Mouse (Mus musculus) CH12.LX (cell line): ENCODE results near the gene Lrrc57. TPM values are rescaled to one million over a fixed set of nuclear protein-coding genes. Genes with fewer than 3 reads are reported as not detected.
A peak's percentile ranks its signal among the peaks of the same experiment; 100 is the strongest.

Experiments used
- DNase-seq: peaks from one replicate; pipeline ENCODE4 v3.0.0-alpha.2; 2013; ENCODE audit errors: extremely low read depth
- H3K27ac ChIP-seq: 2 replicates; pipeline ENCODE4 v1.5.1; 2012; ENCODE audit warnings: low read depth, mild to moderate bottlenecking, control low read depth, moderate library complexity; ENCODE audit not compliant: insufficient read depth
- H3K27me3 ChIP-seq: replicated peaks from 2 replicates; pipeline ENCODE3; 2012; ENCODE audit warnings: inconsistent platforms
- H3K36me3 ChIP-seq, 2 experiments: replicated peaks in 1 of 2; 2 replicates each; pipeline versions ENCODE3 to v1.6.1; 2012; ENCODE audit warnings: inconsistent platforms in 1 of 2, low read length in 1 of 2, mild to moderate bottlenecking in 1 of 2, mixed read lengths in 1 of 2, moderate library complexity in 1 of 2; ENCODE audit not compliant: control insufficient read depth in 1 of 2, insufficient read depth in 1 of 2
- H3K4me1 ChIP-seq, 2 experiments: 2 replicates each; pipeline ENCODE4 v1.6.1; 2012; ENCODE audit warnings: inconsistent platforms in 1 of 2, moderate library complexity in 1 of 2; ENCODE audit not compliant: insufficient read depth in 2 of 2, control insufficient read depth in 1 of 2
- H3K4me2 ChIP-seq: 2 replicates; pipeline ENCODE4 v1.6.1; 2012; ENCODE audit warnings: low read depth, mild to moderate bottlenecking, control low read depth; ENCODE audit not compliant: poor library complexity, insufficient read depth, severe bottlenecking
- H3K4me3 ChIP-seq, 3 experiments: fragments of 150-350 bp in 1 of 3; sonication (generic) in 1 of 3; replicated peaks in 1 of 3; 2 replicates each; pipeline versions ENCODE3 to v1.5.1; 2011 to 2012; ENCODE audit warnings: low read depth in 2 of 3, low read length in 2 of 3, mild to moderate bottlenecking in 2 of 3, moderate library complexity in 2 of 3, control low read depth in 1 of 3, improper control_type of control experiment in 1 of 3, inconsistent platforms in 1 of 3, mixed read lengths in 1 of 3; ENCODE audit not compliant: poor library complexity in 1 of 3
- H3K79me2 ChIP-seq: replicated peaks from 2 replicates; pipeline ENCODE4 v1.6.1; 2012; ENCODE audit warnings: mild to moderate bottlenecking, moderate library complexity; ENCODE audit not compliant: control insufficient read depth, poor library complexity, insufficient read depth, severe bottlenecking; ENCODE audit errors: extremely low read depth
- H3K9ac ChIP-seq: 2 replicates; pipeline ENCODE4 v1.6.1; 2012; ENCODE audit warnings: low read depth, mild to moderate bottlenecking, control low read depth, moderate library complexity; ENCODE audit not compliant: insufficient read depth
- H3K9me3 ChIP-seq: replicated peaks from 2 replicates; pipeline ENCODE3; 2012; ENCODE audit warnings: low read length, inconsistent platforms, mixed read lengths
- BHLHE40 ChIP-seq: IDR thresholded peaks from 2 replicates; pipeline ENCODE4 v1.6.1; 2011; ENCODE audit warnings: mild to moderate bottlenecking, low read depth, low read length, improper control_type of control experiment
- CHD1 ChIP-seq: IDR thresholded peaks from 2 replicates; pipeline ENCODE4 v1.6.1; 2012; ENCODE audit warnings: low read depth, low read length, improper control_type of control experiment, inconsistent platforms
- CHD2 ChIP-seq: IDR thresholded peaks from 2 replicates; pipeline ENCODE4 v1.6.1; 2011; ENCODE audit warnings: low read length, improper control_type of control experiment
- CTCF ChIP-seq, 2 experiments: IDR thresholded peaks in 1 of 2; conservative IDR thresholded peaks in 1 of 2; 2 replicates each; pipeline ENCODE4 v1.5.1; 2011 to 2012; ENCODE audit warnings: low read depth in 2 of 2, low read length in 2 of 2, improper control_type of control experiment in 1 of 2, inconsistent platforms in 1 of 2, mild to moderate bottlenecking in 1 of 2, moderate library complexity in 1 of 2
- E2F4 ChIP-seq: IDR thresholded peaks from 2 replicates; pipeline ENCODE4 v1.6.1; 2011; ENCODE audit warnings: low read depth, low read length, improper control_type of control experiment; ENCODE audit not compliant: insufficient replicate concordance
- ELF1 ChIP-seq: IDR thresholded peaks from 2 replicates; pipeline ENCODE4 v1.6.1; 2014; ENCODE audit warnings: low read depth, mild to moderate bottlenecking, inconsistent platforms, low read length, improper control_type of control experiment
- EP300 ChIP-seq: IDR thresholded peaks from 2 replicates; pipeline ENCODE4 v1.6.1; 2011; ENCODE audit warnings: low read length, improper control_type of control experiment
- ETS1 ChIP-seq: conservative IDR thresholded peaks from 2 replicates; pipeline ENCODE4 v1.6.1; 2012; ENCODE audit warnings: low read depth, mild to moderate bottlenecking, inconsistent platforms, low read length, improper control_type of control experiment, moderate library complexity
- GABPA ChIP-seq: IDR thresholded peaks from 2 replicates; pipeline ENCODE4 v1.6.1; 2012; ENCODE audit warnings: low read depth, low read length, improper control_type of control experiment, inconsistent platforms; ENCODE audit not compliant: insufficient replicate concordance
- HCFC1 ChIP-seq: IDR thresholded peaks from 2 replicates; pipeline ENCODE4 v1.6.1; 2012; ENCODE audit warnings: low read depth, mild to moderate bottlenecking, inconsistent platforms, low read length, improper control_type of control experiment
- IRF4 ChIP-seq: IDR thresholded peaks from 2 replicates; pipeline ENCODE4 v1.6.1; 2014; ENCODE audit warnings: low read depth, mild to moderate bottlenecking, inconsistent platforms, low read length, improper control_type of control experiment
- JUN ChIP-seq: IDR thresholded peaks from 2 replicates; pipeline ENCODE4 v1.6.1; 2011; ENCODE audit warnings: low read depth, mild to moderate bottlenecking, low read length, improper control_type of control experiment, moderate library complexity; ENCODE audit not compliant: insufficient read depth
- JUND ChIP-seq: conservative IDR thresholded peaks from 2 replicates; pipeline ENCODE4 v1.6.1; 2011; ENCODE audit warnings: low read depth, low read length, improper control_type of control experiment
- KAT2A ChIP-seq: IDR thresholded peaks from 2 replicates; pipeline ENCODE4 v1.6.1; 2012; ENCODE audit warnings: low read length, improper control_type of control experiment, inconsistent platforms; ENCODE audit not compliant: insufficient replicate concordance
- MAFK ChIP-seq: IDR thresholded peaks from 2 replicates; pipeline ENCODE4 v1.6.1; 2011; ENCODE audit warnings: low read length, improper control_type of control experiment; ENCODE audit not compliant: insufficient replicate concordance
- MAX ChIP-seq: IDR thresholded peaks from 2 replicates; pipeline ENCODE4 v1.6.1; 2011; ENCODE audit warnings: low read length, improper control_type of control experiment
- MAZ ChIP-seq: IDR thresholded peaks from 2 replicates; pipeline ENCODE4 v1.6.1; 2012; ENCODE audit warnings: low read depth, mild to moderate bottlenecking, inconsistent platforms, low read length, improper control_type of control experiment, moderate library complexity
- MEF2A ChIP-seq: IDR thresholded peaks from 2 replicates; pipeline ENCODE4 v1.6.1; 2014; ENCODE audit warnings: low read depth, mild to moderate bottlenecking, inconsistent platforms, low read length, improper control_type of control experiment, borderline replicate concordance
- MXI1 ChIP-seq: IDR thresholded peaks from 2 replicates; pipeline ENCODE4 v1.6.1; 2011; ENCODE audit warnings: mild to moderate bottlenecking, low read depth, low read length, improper control_type of control experiment
- MYC ChIP-seq: IDR thresholded peaks from 2 replicates; pipeline ENCODE4 v1.6.1; 2011; ENCODE audit warnings: low read depth, mild to moderate bottlenecking, improper control_type of control experiment, low read length
- NELFE ChIP-seq: IDR thresholded peaks from 2 replicates; pipeline ENCODE4 v1.6.1; 2011; ENCODE audit warnings: low read depth, low read length, improper control_type of control experiment
- NRF1 ChIP-seq: IDR thresholded peaks from 2 replicates; pipeline ENCODE4 v1.6.1; 2014; ENCODE audit warnings: low read depth, mild to moderate bottlenecking, inconsistent platforms, low read length, improper control_type of control experiment, moderate library complexity
- PAX5 ChIP-seq: IDR thresholded peaks from 2 replicates; pipeline ENCODE4 v1.6.1; 2012; ENCODE audit warnings: low read length, inconsistent platforms, mixed read lengths
- POLR2A ChIP-seq: IDR thresholded peaks from 2 replicates; pipeline ENCODE4 v1.6.1; 2011; ENCODE audit warnings: low read depth, mild to moderate bottlenecking, improper control_type of control experiment, low read length
- POLR2AphosphoS2 ChIP-seq: IDR thresholded peaks from 2 replicates; pipeline ENCODE4 v1.6.1; 2011; ENCODE audit warnings: low read depth, low read length, improper control_type of control experiment
- RAD21 ChIP-seq: IDR thresholded peaks from 2 replicates; pipeline ENCODE4 v1.6.1; 2011; ENCODE audit warnings: low read depth, mild to moderate bottlenecking, low read length, improper control_type of control experiment, moderate library complexity
- RCOR1 ChIP-seq: conservative IDR thresholded peaks from 2 replicates; pipeline ENCODE4 v1.6.1; 2012; ENCODE audit warnings: low read depth, mild to moderate bottlenecking, inconsistent platforms, low read length, improper control_type of control experiment
- SIN3A ChIP-seq: IDR thresholded peaks from 2 replicates; pipeline ENCODE4 v1.6.1; 2012; ENCODE audit warnings: low read length, improper control_type of control experiment, inconsistent platforms
- SMC3 ChIP-seq: IDR thresholded peaks from 2 replicates; pipeline ENCODE4 v1.6.1; 2011; ENCODE audit warnings: low read depth, low read length, improper control_type of control experiment
- TBP ChIP-seq: conservative IDR thresholded peaks from 2 replicates; pipeline ENCODE4 v1.6.1; 2011; ENCODE audit warnings: low read depth, low read length, improper control_type of control experiment
- TCF12 ChIP-seq: IDR thresholded peaks from 2 replicates; pipeline ENCODE4 v1.6.1; 2014; ENCODE audit warnings: low read depth, mild to moderate bottlenecking, inconsistent platforms, low read length, improper control_type of control experiment
- UBTF ChIP-seq: IDR thresholded peaks from 2 replicates; pipeline ENCODE4 v1.6.1; 2012; ENCODE audit warnings: low read depth, mild to moderate bottlenecking, inconsistent platforms, low read length, improper control_type of control experiment, moderate library complexity
- USF1 ChIP-seq: IDR thresholded peaks from 2 replicates; pipeline ENCODE4 v1.6.1; 2014; ENCODE audit warnings: low read depth, mild to moderate bottlenecking, inconsistent platforms, low read length, improper control_type of control experiment
- ZC3H11A ChIP-seq: IDR thresholded peaks from 2 replicates; pipeline ENCODE4 v1.6.1; 2012; ENCODE audit warnings: low read depth, mild to moderate bottlenecking, inconsistent platforms, low read length, improper control_type of control experiment
- ZKSCAN1 ChIP-seq: IDR thresholded peaks from 2 replicates; pipeline ENCODE4 v1.6.1; 2012; ENCODE audit warnings: low read depth, inconsistent platforms, low read length, improper control_type of control experiment, borderline replicate concordance
- ZMIZ1 ChIP-seq: IDR thresholded peaks from 2 replicates; pipeline ENCODE4 v1.6.1; 2012; ENCODE audit warnings: low read depth, mild to moderate bottlenecking, inconsistent platforms, low read length, improper control_type of control experiment
- ZNF384 ChIP-seq: IDR thresholded peaks from 2 replicates; pipeline ENCODE4 v1.6.1; 2012; ENCODE audit warnings: low read depth, low read length, improper control_type of control experiment, inconsistent platforms
- dilution Hi-C: fragments of 300-500 bp; cut with MboI; formaldehyde crosslinking; loops from 2 replicates; pipeline ENCODE4 v1.14.3; 2020; ENCODE audit warnings: low sequenced_read_pairs; ENCODE audit not compliant: extremely low pct_unique_long_range_greater_than_20kb, extremely low pct_ligation_motif_present
- in situ Hi-C: fragments of 300-500 bp; cut with MboI; formaldehyde crosslinking; loops from 3 replicates; pipeline ENCODE4 v1.14.3; 2019; ENCODE audit warnings: low sequenced_read_pairs, low pct_ligation_motif_present, low pct_unique_long_range_greater_than_20kb, mixed read lengths
- polyA plus RNA-seq: library from polyadenylated mRNA; unstranded; fragments of >175 nt; gene quantifications from 2 replicates; pipeline ENCODE4 v1.2.1, GENCODE M21; 2012; ENCODE audit warnings: low read depth; ENCODE audit not compliant: insufficient read length
- total RNA-seq, 2 experiments: library from RNA; depleted of rRNA; stranded (reverse); fragments of 300-350 nt in 1 of 2; fragments of >200 nt in 1 of 2; gene quantifications; 2 replicates each; pipeline ENCODE4 v1.2.3; 2012 to 2014

Gene Lrrc57
- total RNA-seq (2012; rRNA removed) (8.9 and 9.1 TPM in 2 replicates), total RNA-seq (2014; rRNA removed) (15.6 and 18.8 TPM in 2 replicates), polyA plus RNA-seq (10.3 and 10.5 TPM in 2 replicates)

DNA sequence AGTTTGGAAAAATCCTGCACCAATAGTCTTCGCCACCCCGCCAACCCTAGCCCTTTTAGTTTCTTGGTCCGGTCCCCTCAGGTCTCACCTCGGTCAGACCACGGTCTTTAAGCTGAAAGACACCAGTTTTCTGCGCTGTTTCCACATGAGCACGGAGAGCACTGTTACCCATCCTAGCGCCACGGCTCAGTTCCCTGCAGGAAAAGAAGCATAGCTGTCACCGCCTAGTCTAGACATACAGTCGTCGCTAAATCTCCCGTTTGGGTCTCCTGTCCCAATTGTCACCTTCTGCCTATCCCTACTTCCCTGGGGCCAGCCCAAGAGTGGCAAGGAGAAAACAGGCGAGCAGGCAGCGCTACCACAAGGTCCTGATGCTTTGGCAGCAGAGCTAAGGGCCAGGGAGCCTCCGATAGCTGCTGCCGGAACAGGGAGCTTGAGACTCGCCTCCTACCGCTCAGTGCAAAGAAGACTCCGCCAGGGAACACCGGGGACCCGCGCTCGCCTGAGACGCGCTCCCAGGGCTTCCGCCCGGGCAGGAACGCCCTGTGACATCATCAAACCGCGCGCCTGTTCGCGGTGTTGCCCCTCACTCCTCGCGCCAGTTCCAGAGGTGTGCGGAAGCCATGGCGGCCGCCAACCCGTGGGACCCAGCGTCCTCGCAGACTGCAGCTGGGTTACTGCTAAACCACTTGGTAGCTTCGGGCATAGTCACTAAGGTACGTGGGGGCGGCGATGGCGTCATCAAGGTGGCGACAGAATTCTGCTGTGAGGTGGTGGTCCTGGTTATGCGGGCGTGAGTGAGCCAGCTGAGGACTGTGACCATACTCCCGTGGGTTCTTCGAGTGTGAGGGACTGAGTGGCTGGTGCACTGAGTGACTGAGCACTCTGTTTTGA is at the start of gene Lrrc57, which contains the start of gene Haus2:
Gene Lrrc57 (minus strand): TSS at position 691 of the 894 bp plus-strand sequence.
Gene Haus2 (plus strand): TSS at position 554 of the 894 bp plus-strand sequence.
- H3K27ac ChIP-seq, result peak within 1 kb of the TSS; percentile 69
- H3K79me2 ChIP-seq, result peaks cover 22% of the 10 kb centered on the region
- H3K4me1 ChIP-seq, result peaks cover 0 to 33% of the 10 kb centered on the region in 2 experiments; a peak in 1 of 4 replicates
- H3K9me3 ChIP-seq, result no peaks in the 10 kb centered on the region
- H3K27me3 ChIP-seq, result no peaks in the 10 kb centered on the region
- peak; percentile 89 for DNase-seq
- H3K4me3 ChIP-seq, result peak within 1 kb of the TSS; percentile 92 to 100 (median 94)
- in situ Hi-C loops (no loop called here), dilution Hi-C loops (no loop called here)
- H3K4me2 ChIP-seq, result peak within 1 kb of the TSS; percentile 94
- H3K9ac ChIP-seq, result peak within 1 kb of the TSS; percentile 79
- H3K36me3 ChIP-seq, result peaks cover 17 to 43% of the 10 kb centered on the region in 2 experiments
- TF ChIP-seq CHD2 (peak; percentile 69; the same call in 1 of the 2 replicates), ZNF384 (no peak), HCFC1 (peak; percentile 84), BHLHE40 (no peak), SMC3 (no peak), MAFK (no peak), MEF2A (peak; percentile 66; the same call in 1 of the 2 replicates), CTCF (conservative IDR thresholded peaks at IDR 0.05 in 1 of 2, IDR thresholded peaks at IDR 0.05 in 1 of 2; ENCODE audit: low read depth in 2 of 2, low read length in 2 of 2) (peak in 1 of 2 experiments; percentile 10; a peak in 1 of 4 replicates), IRF4 (peak; percentile 60; the same call in 1 of the 2 replicates), UBTF (0 out of 2 replicates have a peak, but pooled peaks have one; percentile 36), TBP (peak; percentile 71; the same call in 1 of the 2 replicates), ELF1 (peak; percentile 92), POLR2A (peak; percentile 92), ZMIZ1 (peak; percentile 79; the same call in 1 of the 2 replicates), USF1 (no peak), POLR2AphosphoS2 (peak; percentile 58; the same call in 1 of the 2 replicates), GABPA (no peak), RCOR1 (no peak), ZKSCAN1 (no peak), JUND (no peak), PAX5 (no peak), ETS1 (peak; percentile 29), RAD21 (no peak; the same call in 1 of the 2 replicates), NRF1 (peak; percentile 45), MAX (peak; percentile 72), ZC3H11A (no peak), TCF12 (peak; percentile 74), SIN3A (peak; percentile 91), E2F4 (peak; percentile 85; the same call in 1 of the 2 replicates), MAZ (peak; percentile 61; the same call in 1 of the 2 replicates), CHD1 (no peak), KAT2A (peak; percentile 75; the same call in 1 of the 2 replicates), MYC (peak; percentile 46; the same call in 1 of the 2 replicates), NELFE (peak; percentile 85), MXI1 (peak; percentile 87), JUN (no peak), EP300 (no peak)
